Mouse (Mus musculus): ENCODE data around the gene Plac1.

The Plac1 gene

DNA sequence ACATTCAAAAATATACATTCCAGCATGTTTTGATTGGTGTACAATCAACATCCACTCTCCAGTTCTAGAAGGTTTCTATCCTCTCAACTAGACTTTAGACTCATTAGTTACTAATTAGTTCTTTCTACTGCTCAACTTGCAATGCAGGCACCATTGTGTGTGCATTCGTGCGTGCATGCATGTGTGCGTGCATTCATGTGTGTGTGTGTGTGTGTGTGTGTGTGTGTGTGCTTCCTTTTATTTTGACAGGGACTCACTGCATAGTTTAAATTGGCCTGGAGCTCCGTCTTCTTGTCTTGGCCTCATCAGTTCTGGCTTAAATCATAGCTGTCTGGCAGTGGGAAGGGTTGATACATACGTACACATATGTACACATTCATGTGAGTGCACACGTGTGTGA lies 198.9 kb downstream of the Plac1 start:
- no peak for DNase-seq

GRCm38 (mm10) chrX:53040138-53040537 lies 199.8 kb downstream of the Plac1 start:
- DNase-seq, result no peak

DNA sequence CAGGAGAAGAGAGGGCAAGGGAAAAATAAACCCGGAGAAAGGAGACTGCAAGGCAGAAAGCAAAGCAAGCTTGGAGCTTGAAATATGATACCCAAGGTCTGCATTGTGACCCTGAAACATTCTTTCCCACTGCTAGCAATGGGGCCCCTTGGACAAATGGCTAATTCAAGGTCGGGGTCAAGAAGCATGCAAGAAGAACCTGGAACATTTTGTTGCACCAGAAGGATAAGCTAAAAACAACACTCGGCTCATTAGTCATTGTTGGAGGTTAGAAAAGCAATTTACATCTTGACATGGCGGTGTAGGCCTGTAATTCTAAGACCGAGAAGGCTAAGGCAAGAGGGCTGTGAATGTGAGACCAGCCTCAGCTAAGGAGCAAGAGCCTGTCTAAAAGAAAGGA lies 200.3 kb downstream of the Plac1 start:
- DNase-seq, result peak; percentile 29

DNA sequence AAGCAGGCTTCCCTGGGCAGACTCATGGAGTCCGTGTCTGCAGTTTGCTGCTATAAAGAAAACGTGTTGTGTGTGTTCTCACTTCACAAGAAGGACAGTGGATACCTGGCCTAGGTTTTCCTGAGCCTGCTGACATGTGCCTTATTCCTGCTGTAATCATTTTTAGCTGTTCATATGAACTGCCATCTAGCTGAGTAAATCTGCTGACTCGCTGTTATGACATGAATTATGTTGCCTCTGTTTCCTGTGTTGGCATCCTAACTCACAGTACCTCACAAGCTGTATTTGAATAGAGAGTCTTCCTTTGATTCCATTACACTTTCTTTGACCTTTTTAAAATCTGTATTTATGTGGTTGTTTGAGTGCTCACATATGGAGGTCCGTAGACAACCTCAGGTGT lies 201.7 kb downstream of the Plac1 start:
- no peak for DNase-seq

DNA sequence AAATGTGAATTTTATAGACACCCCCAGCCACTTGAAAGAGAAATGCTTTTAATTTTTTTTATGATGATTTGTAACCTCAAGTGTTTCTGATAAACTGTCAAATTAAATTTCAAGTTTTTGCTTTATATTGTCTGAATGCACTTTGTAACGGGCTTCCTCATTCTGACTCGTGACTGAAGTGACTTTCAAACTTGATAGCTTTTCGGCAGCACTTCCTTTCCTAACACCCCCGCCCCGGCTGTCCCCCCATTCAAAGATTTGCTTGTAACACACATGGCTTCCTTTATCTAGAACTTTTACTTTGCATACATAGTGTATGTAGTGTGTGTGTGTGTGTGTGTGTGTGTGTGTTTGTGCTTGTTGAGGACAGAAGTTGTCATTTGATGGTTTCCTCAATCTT lies 210.4 kb downstream of the Plac1 start:
- no peak for DNase-seq

DNA sequence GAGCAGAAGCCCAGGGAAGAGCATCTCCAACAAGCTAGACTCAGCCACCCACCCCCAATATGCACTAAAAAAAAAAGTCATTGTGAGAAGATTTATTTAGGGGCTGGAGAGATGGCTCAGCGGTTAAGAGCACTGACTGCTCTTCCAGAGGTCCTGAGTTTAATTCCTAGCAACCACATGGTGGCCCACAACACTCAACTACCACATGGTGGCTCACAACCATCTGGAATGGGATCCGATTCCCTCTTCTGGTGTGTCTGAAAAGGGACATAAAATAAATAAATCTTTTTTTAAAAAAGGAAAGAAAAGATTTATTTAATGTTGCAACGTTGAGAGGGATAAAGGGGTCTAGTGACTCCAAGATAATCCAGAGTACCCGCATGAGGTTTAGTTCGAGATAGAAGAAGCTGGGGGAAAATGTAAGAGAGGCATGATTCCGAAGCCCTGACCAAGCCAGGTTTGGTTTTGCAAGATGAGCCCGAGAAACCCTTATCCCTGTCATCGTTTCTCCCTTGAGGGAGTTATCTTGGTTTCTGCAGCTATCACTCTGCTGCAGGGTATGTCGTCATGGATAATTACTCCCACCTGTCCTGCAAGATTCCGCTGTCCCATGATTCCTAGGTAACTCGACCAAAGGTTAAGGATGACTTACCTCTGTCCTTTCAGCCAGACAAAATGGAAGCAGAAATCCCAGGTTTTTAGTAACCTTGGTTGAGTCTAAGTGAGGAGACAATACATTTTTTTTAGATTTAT lies 214.3 kb downstream of the Plac1 start:
- DNase-seq, result peak; percentile 30

DNA sequence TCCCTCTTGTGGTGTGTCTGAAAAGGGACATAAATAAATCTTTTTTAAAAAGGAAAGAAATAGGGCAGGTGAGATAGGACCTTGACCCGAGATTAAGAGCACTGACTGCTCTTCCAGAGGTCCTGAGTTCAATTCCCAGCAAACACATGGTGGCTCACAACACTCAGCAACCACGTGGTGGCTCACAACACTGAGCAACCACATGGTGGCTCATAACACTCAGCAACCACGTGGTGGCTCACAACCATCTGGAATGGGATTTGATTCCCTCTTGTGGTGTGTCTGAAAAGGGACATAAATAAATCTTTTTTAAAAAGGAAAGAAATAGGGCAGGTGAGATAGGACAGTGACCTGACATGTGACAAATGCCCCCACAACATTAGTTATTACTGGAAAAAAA lies 215.6 kb downstream of the Plac1 start:
- DNase-seq, result peak; percentile 24

GRCm38 (mm10) chrX:53023021-53023420 lies 216.9 kb downstream of the Plac1 start:
- DNase-seq, result no peak

Data from kidney, postnatal 14 days (tissue).